Mouse (Mus musculus): Measurements from ENCODE around the gene Cdh4. TPM values are rescaled to one million over a fixed set of nuclear protein-coding genes. Genes with fewer than 3 reads are reported as not detected.
A peak's percentile ranks its signal among the peaks of the same experiment; 100 is the strongest.

Gene Cdh4
- 0.41 and 0.99 TPM in 2 replicates for polyA plus RNA-seq (2016; fragmentation: Nextera tagmentation; extraction: Ambion mirVana)

DNA sequence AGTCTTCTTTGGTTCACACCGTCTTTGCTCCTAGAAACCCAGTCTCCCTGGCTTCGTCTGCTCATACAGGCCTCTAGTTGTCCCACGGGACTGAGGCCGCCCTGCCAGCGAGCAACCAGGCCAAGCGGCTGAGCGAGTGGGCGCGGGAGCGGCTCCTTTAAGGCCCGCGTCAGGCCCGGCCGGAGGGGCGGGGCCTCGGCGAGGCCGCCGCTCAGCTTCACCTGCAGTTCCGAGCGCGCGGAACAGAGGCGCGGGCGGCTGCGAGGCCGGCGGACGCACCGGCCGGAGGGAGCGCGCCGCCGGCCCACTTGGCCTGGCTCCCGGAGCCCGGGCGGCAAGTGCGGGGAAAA is at the start of gene Cdh4:
Gene Cdh4 (plus strand): TSS at position 241 of the 350 bp plus-strand sequence.
- peak within 1 kb of the TSS; percentile 70 for H3K27ac ChIP-seq

DNA sequence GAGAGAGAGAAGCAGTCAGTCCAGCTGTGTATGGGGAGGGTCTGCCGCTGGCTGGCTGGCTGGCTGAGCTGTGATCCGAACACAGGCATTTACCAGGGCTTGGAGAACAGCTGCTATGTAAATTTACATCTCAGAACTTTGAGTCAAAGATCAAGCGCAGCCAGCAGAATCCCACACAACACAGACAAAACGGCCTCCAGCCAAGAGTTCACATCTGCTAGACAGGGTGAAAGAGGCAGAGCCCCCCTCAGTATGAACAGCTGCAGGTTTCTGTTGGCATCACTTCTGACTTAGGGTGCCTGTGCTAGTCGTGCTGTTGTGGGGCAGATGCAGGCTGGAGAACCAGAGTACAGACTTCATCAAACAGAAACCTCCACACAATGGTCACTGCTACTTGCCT is 46.8 kb upstream of the Cdh4 start:
- Histone ChIP-seq H3K36me3 (no peaks in the 10 kb centered on the region), H3K27ac (no peak overlapping the region), H3K4me3 (no peak overlapping the region), H3K9me3 (no peaks in the 10 kb centered on the region), H3K4me1 (0 out of 2 replicates have a peak, but pooled peaks cover 7% of the 10 kb centered on the region), H3K27me3 (ENCODE audit: insufficient read depth, poor library complexity, severe bottlenecking) (no peaks in the 10 kb centered on the region)
- WGBS = 69% methylated on average over 5 of the region's 5 CpGs
- DNase-seq (ENCODE audit: low spot score) = no peak

More for the DNA sequence above, at the start of gene Cdh4:
- peak within 1 kb of the TSS; percentile 77 for H3K4me3 ChIP-seq
- peaks cover 69% of the 10 kb centered on the region for H3K27me3 ChIP-seq (ENCODE audit: insufficient read depth, poor library complexity, severe bottlenecking)
- H3K36me3 ChIP-seq = no peaks in the 10 kb centered on the region
- WGBS = 0% methylated on average over 40 of the region's 40 CpGs
- H3K9me3 ChIP-seq = no peaks in the 10 kb centered on the region
- no peak for DNase-seq (ENCODE audit: low spot score)
- H3K4me1 ChIP-seq = peaks cover 26% of the 10 kb centered on the region

DNA sequence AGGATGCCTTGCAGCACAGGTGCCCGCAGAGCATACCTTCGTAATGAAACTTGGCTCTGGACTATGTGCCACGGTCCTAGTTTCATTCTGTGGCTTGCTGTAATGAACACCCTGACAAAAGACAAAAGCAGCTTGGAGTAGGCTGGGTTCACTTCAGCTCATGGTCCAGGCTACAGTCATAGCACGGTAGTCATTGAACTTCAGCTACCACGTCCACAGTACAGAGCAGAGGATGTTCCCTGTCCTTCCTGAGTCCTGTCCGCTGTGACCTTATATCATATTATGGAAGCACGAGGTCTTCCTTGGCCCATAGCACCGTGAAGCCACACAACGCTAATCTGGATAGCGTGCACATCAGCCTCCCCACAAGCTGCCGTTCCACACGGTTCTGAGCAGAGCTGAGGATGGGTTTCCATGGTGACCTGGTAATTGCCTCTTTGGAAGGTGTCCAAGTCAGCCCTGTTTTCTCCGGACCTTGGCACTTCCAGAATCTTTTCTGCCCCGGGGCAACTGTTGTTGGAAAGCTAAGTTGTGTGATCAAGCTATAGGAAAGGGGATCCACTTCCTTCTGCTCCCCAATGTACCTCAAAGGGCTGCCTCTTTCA is 42.5 kb upstream of the Cdh4 start:
- WGBS = 83% methylated on average over 14 of the region's 14 CpGs
- Histone ChIP-seq H3K4me1 (no peaks in the 10 kb centered on the region), H3K27ac (no peak overlapping the region), H3K27me3 (ENCODE audit: insufficient read depth, poor library complexity, severe bottlenecking) (no peaks in the 10 kb centered on the region), H3K4me3 (no peak overlapping the region), H3K36me3 (no peaks in the 10 kb centered on the region), H3K9me3 (no peaks in the 10 kb centered on the region)
- no peak for DNase-seq (ENCODE audit: low spot score)

DNA sequence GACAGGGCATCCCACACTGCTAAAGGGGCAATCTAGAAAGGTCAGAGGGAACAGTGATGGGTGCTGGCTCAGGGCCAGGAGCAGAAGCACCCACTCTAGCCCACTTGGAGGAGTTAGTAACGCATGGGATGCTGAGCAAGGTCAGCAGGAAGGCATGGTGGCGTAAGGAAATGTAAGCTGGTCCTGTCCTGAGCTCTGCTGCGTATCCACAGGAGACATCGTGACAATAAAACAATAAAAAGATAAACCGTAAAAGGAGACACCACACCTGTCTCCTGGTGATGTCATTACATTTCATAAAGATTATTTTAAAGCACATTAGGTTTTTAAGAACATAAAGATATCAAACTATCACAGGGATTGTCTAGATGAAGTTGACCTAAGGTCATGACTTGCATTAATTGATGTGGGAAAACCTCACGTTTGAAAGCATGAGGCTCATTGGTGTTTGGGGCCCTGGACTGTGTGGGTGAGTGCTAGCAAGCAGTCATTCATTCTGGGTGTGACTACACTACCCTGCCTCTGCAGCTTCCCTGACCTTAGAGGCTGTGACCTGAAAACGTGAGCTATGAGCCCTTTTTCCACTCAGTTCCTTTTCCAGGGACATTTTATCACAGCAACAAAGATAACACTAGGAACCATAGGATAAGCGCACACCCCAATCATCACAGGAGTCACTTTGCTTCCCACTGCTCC is 31.2 kb upstream of the Cdh4 start:
- H3K36me3 ChIP-seq = no peaks in the 10 kb centered on the region
- WGBS = 69% methylated on average over 8 of the region's 8 CpGs

DNA sequence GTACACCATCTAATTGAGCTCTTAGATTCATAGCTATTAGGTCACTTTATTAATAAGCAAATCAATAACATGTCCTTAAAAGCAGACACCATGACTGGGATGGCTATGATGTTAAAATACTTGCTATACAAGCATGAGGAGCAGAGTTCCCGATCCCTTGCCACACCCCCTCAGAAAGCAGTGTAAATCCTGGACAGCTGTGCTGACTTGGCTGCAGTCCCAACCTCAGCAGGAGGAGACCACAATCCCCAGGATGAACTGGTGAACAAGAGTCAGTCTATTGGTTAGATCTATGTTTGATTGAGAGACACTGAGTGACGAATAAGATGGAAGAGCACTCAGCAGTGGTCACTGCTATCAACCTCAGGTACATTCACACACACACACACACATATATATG is 29.3 kb upstream of the Cdh4 start:
- no peak overlapping the region for H3K4me3 ChIP-seq
- DNase-seq (ENCODE audit: low spot score) = no peak
- no peaks in the 10 kb centered on the region for H3K36me3 ChIP-seq
- H3K9me3 ChIP-seq = no peaks in the 10 kb centered on the region
- no peaks in the 10 kb centered on the region for H3K27me3 ChIP-seq (ENCODE audit: insufficient read depth, poor library complexity, severe bottlenecking)
- WGBS = 80% methylated on average over 2 of the region's 2 CpGs
- H3K27ac ChIP-seq = no peak overlapping the region
- H3K4me1 ChIP-seq = 0 out of 2 replicates have a peak, but pooled peaks cover 3% of the 10 kb centered on the region

More for the DNA sequence above, 31.2 kb upstream of the Cdh4 start:
- no peak for DNase-seq (ENCODE audit: low spot score)
- 0 out of 2 replicates have a peak, but pooled peaks cover 2% of the 10 kb centered on the region for H3K4me1 ChIP-seq
- H3K27me3 ChIP-seq (ENCODE audit: insufficient read depth, poor library complexity, severe bottlenecking) = no peaks in the 10 kb centered on the region
- H3K9me3 ChIP-seq = no peaks in the 10 kb centered on the region
- no peak overlapping the region for H3K27ac ChIP-seq
- H3K4me3 ChIP-seq = no peak overlapping the region

DNA sequence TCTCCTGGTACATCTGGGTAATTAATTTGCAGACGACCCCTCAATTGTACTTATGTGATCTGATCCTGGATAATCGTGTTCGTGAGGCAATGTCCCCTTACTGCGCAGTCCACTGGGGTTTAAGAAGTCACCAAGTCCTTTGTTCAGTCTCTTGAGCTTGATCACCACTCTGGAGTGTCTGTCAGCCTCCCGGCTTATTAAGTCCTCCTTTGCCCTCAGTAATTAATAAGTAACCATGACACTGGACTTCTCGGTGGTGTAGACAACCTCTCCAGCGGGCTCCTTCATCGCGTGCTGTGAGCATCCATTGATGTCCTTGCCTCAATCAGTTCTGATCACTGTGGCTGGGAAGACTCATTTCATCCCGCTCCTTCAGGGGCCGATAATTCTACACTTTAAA is 28.0 kb upstream of the Cdh4 start:
- Histone ChIP-seq H3K36me3 (no peaks in the 10 kb centered on the region), H3K4me3 (no peak overlapping the region), H3K27me3 (ENCODE audit: insufficient read depth, poor library complexity, severe bottlenecking) (no peaks in the 10 kb centered on the region), H3K4me1 (0 out of 2 replicates have a peak, but pooled peaks cover 3% of the 10 kb centered on the region), H3K27ac (no peak overlapping the region), H3K9me3 (no peaks in the 10 kb centered on the region)
- DNase-seq (ENCODE audit: low spot score) = no peak
- 83% methylated on average over 11 of the region's 11 CpGs for WGBS

DNA sequence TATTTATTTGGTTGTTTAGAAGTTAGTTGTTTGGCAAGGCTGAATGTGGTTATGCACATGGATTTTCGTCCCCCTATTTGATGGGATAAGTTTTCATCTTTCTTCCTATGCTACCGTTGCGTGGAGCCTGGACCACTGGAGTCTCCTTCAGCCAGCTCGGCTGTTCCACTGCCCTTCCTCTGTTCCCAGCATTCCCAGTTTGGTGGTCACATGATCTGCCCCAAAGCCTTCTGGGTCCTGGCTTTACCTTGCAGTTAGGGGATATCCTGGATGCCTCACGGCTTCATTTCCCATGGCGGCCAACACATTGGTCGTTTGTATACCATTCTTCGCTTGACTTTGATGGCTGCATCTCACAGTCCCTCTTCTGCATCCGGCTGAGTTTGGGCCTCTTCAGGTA is 27.5 kb upstream of the Cdh4 start:
- Histone ChIP-seq H3K36me3 (no peaks in the 10 kb centered on the region), H3K4me3 (no peak overlapping the region), H3K27me3 (ENCODE audit: insufficient read depth, poor library complexity, severe bottlenecking) (no peaks in the 10 kb centered on the region), H3K4me1 (0 out of 2 replicates have a peak, but pooled peaks cover 3% of the 10 kb centered on the region), H3K9me3 (no peaks in the 10 kb centered on the region), H3K27ac (no peak overlapping the region)
- no peak for DNase-seq (ENCODE audit: low spot score)
- WGBS = 86% methylated on average over 9 of the region's 9 CpGs

DNA sequence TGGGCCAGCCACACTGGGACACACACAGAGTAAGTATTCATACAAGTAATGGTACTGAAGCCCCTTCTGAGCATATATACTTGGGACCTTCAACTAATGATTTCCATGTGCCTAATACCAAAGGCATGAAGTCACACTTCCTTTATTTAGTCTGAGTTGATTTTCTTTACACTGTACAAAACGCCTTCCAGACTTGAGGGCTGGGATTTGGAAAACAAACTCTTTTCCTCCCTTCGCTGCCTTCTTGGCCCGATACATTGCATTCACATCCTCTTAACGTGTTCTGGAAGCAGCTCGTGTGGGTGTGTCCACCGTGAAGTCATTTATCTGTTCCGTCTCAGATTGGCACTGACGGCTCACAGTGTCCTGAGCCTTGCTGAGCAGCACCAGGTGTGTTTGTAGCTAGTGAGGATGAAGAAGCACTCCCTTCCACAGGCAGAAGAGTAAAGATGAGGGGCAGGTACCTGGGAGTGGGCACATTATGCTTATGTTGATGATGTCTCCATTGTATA is 26.3 kb upstream of the Cdh4 start:
- Histone ChIP-seq H3K27me3 (ENCODE audit: insufficient read depth, poor library complexity, severe bottlenecking) (no peaks in the 10 kb centered on the region), H3K4me3 (no peak overlapping the region), H3K27ac (no peak overlapping the region), H3K4me1 (0 out of 2 replicates have a peak, but pooled peaks cover 3% of the 10 kb centered on the region), H3K9me3 (no peaks in the 10 kb centered on the region), H3K36me3 (no peaks in the 10 kb centered on the region)
- 58% methylated on average over 8 of the region's 8 CpGs for WGBS
- no peak for DNase-seq (ENCODE audit: low spot score)

DNA sequence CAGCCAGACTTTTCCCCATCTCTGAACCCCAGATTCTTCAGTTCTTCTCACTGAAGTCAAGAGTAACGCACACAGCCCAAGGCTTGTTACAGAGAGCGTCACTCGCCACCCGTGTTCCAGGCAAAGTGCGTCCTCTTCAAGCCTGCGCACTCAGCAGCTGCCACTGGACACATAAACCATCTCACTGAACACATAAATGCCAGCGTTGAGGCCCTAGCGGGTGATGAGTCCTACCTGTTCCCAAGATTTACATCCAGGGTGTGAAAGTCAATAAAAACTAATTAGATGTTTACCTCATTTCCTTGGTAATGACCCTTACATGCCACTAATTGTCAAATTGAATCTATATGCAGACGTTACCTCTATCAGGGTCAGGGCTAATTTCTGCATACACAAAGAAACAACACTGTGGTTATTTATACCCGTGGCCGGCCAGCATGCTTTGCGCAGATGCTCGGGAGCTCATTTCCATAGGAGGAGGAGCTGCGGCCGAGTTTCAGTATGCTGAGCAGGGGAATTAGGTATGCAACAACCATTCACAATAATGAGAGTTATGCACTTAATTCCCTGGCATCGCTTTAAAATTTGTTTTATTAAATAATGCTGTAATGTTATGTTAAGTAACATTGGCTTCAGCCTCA is 25.5 kb upstream of the Cdh4 start:
- 81% methylated on average over 16 of the region's 16 CpGs for WGBS
- no peaks in the 10 kb centered on the region for H3K27me3 ChIP-seq (ENCODE audit: insufficient read depth, poor library complexity, severe bottlenecking)
- 0 out of 2 replicates have a peak, but pooled peaks cover 3% of the 10 kb centered on the region for H3K4me1 ChIP-seq
- no peaks in the 10 kb centered on the region for H3K36me3 ChIP-seq
- DNase-seq (ENCODE audit: low spot score) = no peak
- no peak overlapping the region for H3K4me3 ChIP-seq
- H3K9me3 ChIP-seq = no peaks in the 10 kb centered on the region
- H3K27ac ChIP-seq = no peak overlapping the region

DNA sequence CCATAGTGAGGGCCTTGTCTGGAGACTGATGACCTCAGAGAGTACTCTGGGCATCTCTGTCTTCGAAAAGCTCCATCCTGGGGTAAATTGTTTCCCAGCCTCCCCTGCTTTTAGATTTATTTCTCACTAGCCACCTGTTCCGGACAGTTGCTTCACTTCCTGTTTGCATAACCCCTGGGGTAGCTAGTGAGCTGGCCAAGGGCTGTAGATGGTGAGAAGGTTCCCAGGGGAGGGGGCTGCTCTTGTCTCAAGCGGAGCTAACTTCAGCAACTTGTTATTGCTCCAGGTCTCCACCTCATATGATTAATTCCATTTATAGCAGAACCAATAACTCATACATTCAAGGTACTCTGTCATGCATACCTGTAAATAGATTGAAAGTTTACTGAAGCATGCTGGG is 16.6 kb upstream of the Cdh4 start:
- WGBS = 68% methylated on average over 3 of the region's 3 CpGs
- H3K4me1 ChIP-seq = no peaks in the 10 kb centered on the region
- H3K4me3 ChIP-seq = no peak overlapping the region
- H3K9me3 ChIP-seq = no peaks in the 10 kb centered on the region
- no peak for DNase-seq (ENCODE audit: low spot score)
- no peak overlapping the region for H3K27ac ChIP-seq
- H3K36me3 ChIP-seq = no peaks in the 10 kb centered on the region
- H3K27me3 ChIP-seq (ENCODE audit: insufficient read depth, poor library complexity, severe bottlenecking) = no peaks in the 10 kb centered on the region

DNA sequence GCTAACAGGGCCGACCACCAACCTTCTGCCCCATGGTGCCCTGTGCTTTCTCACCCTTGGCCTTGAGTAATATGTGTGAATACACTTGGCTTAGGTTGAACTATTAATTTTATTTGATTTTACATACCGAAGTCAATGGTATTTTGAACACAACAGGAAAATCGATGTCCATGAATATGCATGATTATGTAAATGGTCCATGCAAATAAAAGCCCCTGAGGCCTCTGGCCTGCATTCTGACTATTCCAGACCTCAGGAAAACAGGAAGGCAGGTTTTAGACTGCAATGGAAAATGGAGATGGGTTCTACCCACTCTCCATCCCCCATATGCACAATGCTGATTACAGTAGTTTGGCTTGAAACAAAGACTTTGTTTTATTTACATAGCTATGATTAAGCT is 13.3 kb upstream of the Cdh4 start:
- Histone ChIP-seq H3K36me3 (no peaks in the 10 kb centered on the region), H3K4me1 (no peaks in the 10 kb centered on the region), H3K4me3 (no peak overlapping the region), H3K9me3 (no peaks in the 10 kb centered on the region), H3K27me3 (ENCODE audit: insufficient read depth, poor library complexity, severe bottlenecking) (no peaks in the 10 kb centered on the region), H3K27ac (no peak overlapping the region)
- no peak for DNase-seq (ENCODE audit: low spot score)
- WGBS = 83% methylated on average over 3 of the region's 3 CpGs

DNA sequence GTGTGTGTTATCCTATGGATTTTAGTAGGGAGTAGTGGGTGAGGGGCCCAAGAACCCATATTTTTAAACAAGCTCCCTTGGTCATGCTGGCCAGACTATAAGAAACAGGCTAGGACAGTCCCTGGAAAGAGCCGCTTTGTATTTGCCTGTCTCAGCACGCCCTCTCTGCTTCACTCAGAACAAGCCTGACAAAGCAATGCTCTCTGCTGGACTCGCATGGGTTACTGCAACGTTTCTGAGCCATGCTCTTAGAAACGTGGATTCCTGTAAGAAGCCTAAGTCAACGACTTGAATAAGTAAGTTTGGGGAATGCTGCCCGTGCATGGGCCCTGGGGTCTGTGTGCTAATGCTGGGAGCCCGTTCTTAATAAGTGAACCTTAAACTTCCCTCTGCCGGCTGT is 2.1 kb upstream of the Cdh4 start:
- no peak overlapping the region for H3K27ac ChIP-seq
- DNase-seq (ENCODE audit: low spot score) = no peak
- no peaks in the 10 kb centered on the region for H3K36me3 ChIP-seq
- H3K4me3 ChIP-seq = no peak overlapping the region
- no peaks in the 10 kb centered on the region for H3K9me3 ChIP-seq
- peaks cover 67% of the 10 kb centered on the region for H3K27me3 ChIP-seq (ENCODE audit: insufficient read depth, poor library complexity, severe bottlenecking)
- WGBS = 26% methylated on average over 9 of the region's 9 CpGs
- peaks cover 30% of the 10 kb centered on the region for H3K4me1 ChIP-seq

DNA sequence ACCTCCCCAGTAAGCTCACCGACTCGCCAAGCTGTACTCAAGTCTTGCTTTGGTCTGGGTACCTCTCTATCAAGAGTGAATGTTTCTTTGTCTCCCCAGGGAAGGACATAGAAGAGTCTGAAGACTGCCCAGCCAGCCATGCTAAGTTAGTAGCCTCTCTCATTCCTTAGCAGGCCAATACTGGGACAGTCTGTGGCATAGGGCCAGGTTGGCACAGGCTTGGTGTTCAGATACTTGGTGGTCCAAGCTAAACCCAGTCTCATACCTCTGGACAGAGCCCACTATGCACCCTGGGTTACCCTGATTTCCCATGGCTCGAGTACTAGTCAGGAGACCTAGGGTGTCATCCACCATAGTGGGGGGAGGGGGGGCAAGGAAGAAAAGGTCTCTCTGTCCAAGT is 1.1 kb upstream of the Cdh4 start:
- no peak overlapping the region for H3K27ac ChIP-seq
- H3K4me3 ChIP-seq = no peak overlapping the region
- no peak for DNase-seq (ENCODE audit: low spot score)
- H3K27me3 ChIP-seq (ENCODE audit: insufficient read depth, poor library complexity, severe bottlenecking) = peaks cover 73% of the 10 kb centered on the region
- WGBS = 66% methylated on average over 3 of the region's 3 CpGs
- peaks cover 26% of the 10 kb centered on the region for H3K4me1 ChIP-seq
- H3K36me3 ChIP-seq = no peaks in the 10 kb centered on the region
- H3K9me3 ChIP-seq = no peaks in the 10 kb centered on the region

Measured in heart, embryonic 10.5 days (tissue).